Mouse (Mus musculus) MEL (cell line): ENCODE data around the gene Fdxacb1. TPM values are rescaled to one million over a fixed set of nuclear protein-coding genes. Genes with fewer than 3 reads are reported as not detected.

Source experiments
- DNase-seq: peaks from one replicate; pipeline ENCODE4 v3.0.0; 2011; ENCODE audit warnings: low read depth, low spot score
- H3K27ac ChIP-seq: 2 replicates; pipeline ENCODE4 v1.5.1; 2012; ENCODE audit warnings: low read depth, mild to moderate bottlenecking, control low read depth, low read length, moderate library complexity; ENCODE audit not compliant: control insufficient read depth
- H3K27me3 ChIP-seq, 2 experiments: fragments of 150-350 bp in 1 of 2; sonication (generic) in 1 of 2; 2 replicates each; pipeline ENCODE4 v1.6.1; 2012; ENCODE audit warnings: low read length in 2 of 2, mild to moderate bottlenecking in 2 of 2, improper control_type of control experiment in 1 of 2, moderate library complexity in 1 of 2; ENCODE audit not compliant: insufficient read depth in 2 of 2, control insufficient read depth in 1 of 2
- H3K36me3 ChIP-seq, 2 experiments: 2 replicates each; pipeline ENCODE4 v1.6.1; 2012 to 2014; ENCODE audit warnings: low read length in 2 of 2, improper control_type of control experiment in 1 of 2, inconsistent platforms in 1 of 2, mild to moderate bottlenecking in 1 of 2; ENCODE audit not compliant: insufficient read depth in 2 of 2, control insufficient read depth in 1 of 2
- H3K4me1 ChIP-seq, 2 experiments: fragments of 150-350 bp in 1 of 2; sonication (generic) in 1 of 2; 2 replicates each; pipeline ENCODE4 v1.6.1; 2012; ENCODE audit warnings: low read length in 2 of 2, improper control_type of control experiment in 1 of 2, mild to moderate bottlenecking in 1 of 2; ENCODE audit not compliant: insufficient read depth in 2 of 2, control insufficient read depth in 1 of 2
- H3K4me3 ChIP-seq, 2 experiments: fragments of 150-350 bp in 1 of 2; sonication (generic) in 1 of 2; 2 replicates each; pipeline ENCODE4 v1.5.1; 2012; ENCODE audit warnings: low read depth in 2 of 2, low read length in 2 of 2, mild to moderate bottlenecking in 2 of 2, moderate library complexity in 2 of 2, control low read depth in 1 of 2, improper control_type of control experiment in 1 of 2; ENCODE audit not compliant: control insufficient read depth in 1 of 2, insufficient read depth in 1 of 2
- H3K79me2 ChIP-seq: 2 replicates; pipeline ENCODE4 v1.6.1; 2012; ENCODE audit warnings: mild to moderate bottlenecking, low read length, moderate library complexity; ENCODE audit not compliant: control insufficient read depth, poor library complexity, insufficient read depth
- H3K9ac ChIP-seq: 2 replicates; pipeline ENCODE4 v1.6.1; 2012; ENCODE audit warnings: low read depth, mild to moderate bottlenecking, control low read depth, low read length, moderate library complexity; ENCODE audit not compliant: control insufficient read depth, poor library complexity, severe bottlenecking
- H3K9me3 ChIP-seq: fragments of 150-350 bp; sonication (generic); replicated peaks from 2 replicates; pipeline ENCODE4 v1.6.1; 2012; ENCODE audit warnings: mild to moderate bottlenecking, low read length, improper control_type of control experiment, moderate library complexity; ENCODE audit not compliant: insufficient read depth
- BHLHE40 ChIP-seq: IDR thresholded peaks from 2 replicates; pipeline ENCODE4 v1.6.1; 2012; ENCODE audit warnings: low read depth, mild to moderate bottlenecking, inconsistent platforms, low read length, improper control_type of control experiment, borderline replicate concordance
- CHD1 ChIP-seq: IDR thresholded peaks from 2 replicates; pipeline ENCODE4 v1.6.1; 2012; ENCODE audit warnings: low read depth, mild to moderate bottlenecking, inconsistent platforms, low read length, improper control_type of control experiment
- CHD2 ChIP-seq: IDR thresholded peaks from 2 replicates; pipeline ENCODE4 v1.6.1; 2011; ENCODE audit warnings: low read length, improper control_type of control experiment
- ELF1 ChIP-seq: IDR thresholded peaks from 2 replicates; pipeline ENCODE4 v1.6.1; 2014; ENCODE audit warnings: low read depth, mild to moderate bottlenecking, inconsistent platforms, low read length, improper control_type of control experiment, moderate library complexity
- ETS1 ChIP-seq: IDR thresholded peaks from 2 replicates; pipeline ENCODE4 v1.6.1; 2012; ENCODE audit warnings: low read depth, mild to moderate bottlenecking, inconsistent platforms, low read length, improper control_type of control experiment, moderate library complexity
- GABPA ChIP-seq: IDR thresholded peaks from 2 replicates; pipeline ENCODE4 v1.6.1; 2012; ENCODE audit warnings: low read depth, mild to moderate bottlenecking, inconsistent platforms, low read length, improper control_type of control experiment, moderate library complexity
- HCFC1 ChIP-seq: IDR thresholded peaks from 2 replicates; pipeline ENCODE4 v1.6.1; 2012; ENCODE audit warnings: low read depth, mild to moderate bottlenecking, inconsistent platforms, low read length, improper control_type of control experiment, moderate library complexity
- KAT2A ChIP-seq: conservative IDR thresholded peaks from 2 replicates; pipeline ENCODE4 v1.6.1; 2012; ENCODE audit warnings: low read depth, low read length, improper control_type of control experiment, inconsistent platforms
- MAZ ChIP-seq: IDR thresholded peaks from 2 replicates; pipeline ENCODE4 v1.6.1; 2012; ENCODE audit warnings: low read depth, mild to moderate bottlenecking, inconsistent platforms, low read length, improper control_type of control experiment
- MEF2A ChIP-seq: IDR thresholded peaks from 2 replicates; pipeline ENCODE4 v1.6.1; 2014; ENCODE audit warnings: low read depth, mild to moderate bottlenecking, inconsistent platforms, low read length, improper control_type of control experiment; ENCODE audit not compliant: poor library complexity, insufficient replicate concordance, severe bottlenecking; ENCODE audit errors: extremely low read depth
- MXI1 ChIP-seq: IDR thresholded peaks from 2 replicates; pipeline ENCODE4 v1.6.1; 2011; ENCODE audit warnings: mild to moderate bottlenecking, low read depth, low read length, improper control_type of control experiment
- MYB ChIP-seq: IDR thresholded peaks from 2 replicates; pipeline ENCODE4 v1.6.1; 2011; ENCODE audit warnings: mild to moderate bottlenecking, low read depth, low read length, improper control_type of control experiment
- NELFE ChIP-seq: IDR thresholded peaks from 2 replicates; pipeline ENCODE4 v1.6.1; 2011; ENCODE audit warnings: low read depth, low read length, improper control_type of control experiment
- NRF1 ChIP-seq: IDR thresholded peaks from 2 replicates; pipeline ENCODE4 v1.6.1; 2014; ENCODE audit warnings: low read depth, mild to moderate bottlenecking, inconsistent platforms, low read length, improper control_type of control experiment, moderate library complexity; ENCODE audit not compliant: poor library complexity, insufficient read depth, severe bottlenecking
- SMC3 ChIP-seq: IDR thresholded peaks from 2 replicates; pipeline ENCODE4 v1.6.1; 2011; ENCODE audit warnings: low read depth, low read length, improper control_type of control experiment
- TBP ChIP-seq: IDR thresholded peaks from 2 replicates; pipeline ENCODE4 v1.8.0; 2011; ENCODE audit warnings: low read depth, low read length, improper control_type of control experiment
- TCF12 ChIP-seq: IDR thresholded peaks from 2 replicates; pipeline ENCODE4 v1.6.1; 2014; ENCODE audit warnings: low read depth, mild to moderate bottlenecking, inconsistent platforms, low read length, improper control_type of control experiment, moderate library complexity
- USF2 ChIP-seq, 2 experiments: IDR thresholded peaks; 2 replicates each; pipeline ENCODE4 v1.6.1; 2011 to 2012; ENCODE audit warnings: improper control_type of control experiment in 2 of 2, low read length in 2 of 2, borderline replicate concordance in 1 of 2, inconsistent platforms in 1 of 2, low read depth in 1 of 2, mild to moderate bottlenecking in 1 of 2; ENCODE audit not compliant: insufficient read depth in 1 of 2
- ZC3H11A ChIP-seq: IDR thresholded peaks from 2 replicates; pipeline ENCODE4 v1.6.1; 2012; ENCODE audit warnings: low read depth, mild to moderate bottlenecking, inconsistent platforms, low read length, improper control_type of control experiment
- ZNF384 ChIP-seq: IDR thresholded peaks from 2 replicates; pipeline ENCODE4 v1.6.1; 2012; ENCODE audit warnings: low read depth, mild to moderate bottlenecking, inconsistent platforms, low read length, improper control_type of control experiment
- polyA plus RNA-seq, 2 experiments: library from polyadenylated mRNA; stranded (reverse) in 1 of 2; unstranded in 1 of 2; fragments of >175 nt in 1 of 2; fragments of >200 nt in 1 of 2; gene quantifications; 2 replicates each; pipeline versions ENCODE4 v1.2.1 to v1.2.4; 2012; ENCODE audit warnings: low replicate concordance in 2 of 2, low read depth in 1 of 2; ENCODE audit not compliant: insufficient read length in 2 of 2, insufficient read depth in 1 of 2, missing spikeins in 1 of 2
- total RNA-seq: library from RNA; depleted of rRNA; stranded (reverse); fragments of 300-350 nt; gene quantifications from 2 replicates; pipeline ENCODE4 v1.2.3, GENCODE M21; 2012

The Fdxacb1 gene
- total and polyA plus RNA-seq, 3 experiments = 6.5 to 9.7 TPM; not detected in 1

DNA sequence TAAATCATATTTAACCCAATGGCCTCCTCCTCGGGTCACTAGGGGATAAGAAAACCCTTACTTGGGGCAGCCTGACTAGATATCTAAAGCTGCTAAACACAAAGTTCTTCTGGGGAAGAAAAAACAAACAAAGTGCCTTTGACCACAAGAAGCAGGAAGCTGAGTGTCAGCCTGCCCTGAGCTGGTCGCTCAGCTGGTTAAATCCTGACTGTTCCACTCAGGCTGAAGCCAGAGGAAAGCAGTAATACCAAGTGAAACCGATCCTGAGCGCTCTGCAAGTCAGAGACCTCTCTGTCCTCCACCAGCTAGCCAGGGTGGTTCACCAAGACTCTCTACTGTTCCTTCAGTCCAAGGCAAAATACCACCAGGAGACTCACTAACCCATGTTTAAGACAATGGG, 38.4 kb upstream of the Fdxacb1 start:
- H3K36me3 ChIP-seq = no peaks in the 10 kb centered on the region

GRCm38 (mm10) chr9:50732560-50732959, 35.5 kb upstream of the Fdxacb1 start:
- Histone ChIP-seq H3K79me2 (no peaks in the 10 kb centered on the region), H3K4me1 (no peaks in the 10 kb centered on the region), H3K9ac (no peak overlapping the region), H3K27ac (no peak overlapping the region), H3K4me3 (no peak overlapping the region), H3K36me3 (no peaks in the 10 kb centered on the region), H3K9me3 (no peaks in the 10 kb centered on the region), H3K27me3 (peaks cover 0 to 8% of the 10 kb centered on the region in 2 experiments)
- TF ChIP-seq MEF2A (no peak), USF2 (IDR thresholded peaks at IDR 0.05; ENCODE audit: borderline replicate concordance in 1 of 2, insufficient read depth in 1 of 2, low read depth in 1 of 2, low read length in 2 of 2) (no peak), TCF12 (no peak), SMC3 (no peak), MAZ (no peak), CHD1 (no peak), TBP (no peak), KAT2A (no peak), ELF1 (no peak), MYB (no peak)
- no peak for DNase-seq

More for the DNA sequence above, 38.4 kb upstream of the Fdxacb1 start:
- DNase-seq = no peak
- Histone ChIP-seq H3K9ac (no peak overlapping the region), H3K4me1 (no peaks in the 10 kb centered on the region), H3K79me2 (no peaks in the 10 kb centered on the region), H3K27ac (no peak overlapping the region), H3K27me3 (peaks cover 0 to 9% of the 10 kb centered on the region in 2 experiments; a peak in 3 of 4 replicates), H3K4me3 (no peak overlapping the region), H3K9me3 (no peaks in the 10 kb centered on the region)
- TF ChIP-seq ETS1 (no peak), TBP (no peak), HCFC1 (no peak), NELFE (no peak), CHD2 (no peak), ZNF384 (no peak), MXI1 (no peak), GABPA (no peak), ZC3H11A (no peak), BHLHE40 (no peak), NRF1 (no peak)
